Mouse (Mus musculus): Measurements from ENCODE around the gene Ttll13. TPM values are rescaled to one million over a fixed set of nuclear protein-coding genes. Genes with fewer than 3 reads are reported as not detected.

The Ttll13 gene
- polyA plus RNA-seq (2012; fragmentation: generic; extraction: Trizol): under 1 TPM; 0.02 to 0.85 TPM

GRCm38 (mm10) chr7:80246148-80246721, at the start of gene Ttll13:
Ttll13 (plus strand) TSS chr7:80246376.

GRCm38 (mm10) chr7:80232489-80233029, 13.6 kb upstream of the Ttll13 start, which contains the start of the genes Cib1 and Gdpgp1:
Cib1 (minus strand) TSS chr7:80232813.
Gdpgp1 (plus strand) TSS chr7:80232865.

GRCm38 (mm10) chr7:80260625-80261371, 14.6 kb downstream of the Ttll13 start, which contains the start of gene Ngrn:
Ngrn (plus strand) TSS chr7:80261215.

GRCm38 (mm10) chr7:80268897-80269750, 22.9 kb downstream of the Ttll13 start, which contains the start of gene Vps33b:
Vps33b (plus strand) TSS chr7:80269649.

GRCm38 (mm10) chr7:80294062-80294763, 48.0 kb downstream of the Ttll13 start, which contains the start of gene Prc1:
Prc1 (plus strand) TSS chr7:80294450.

Other genes starting within 250 kb of the Ttll13 start
- 1 to 10 TPM; 2.2 to 8.9 TPM for gene Zfp710, start 221.6 kb upstream of the Ttll13 start, polyA plus RNA-seq (2012; fragmentation: generic; extraction: Trizol)
- gene Idh2, start 131.0 kb upstream of the Ttll13 start, polyA plus RNA-seq (2012; fragmentation: generic; extraction: Trizol): 100 to 1,000 TPM; 125 to 228 TPM
- 10 to 100 TPM in 1 of 2 experiments, 1 to 10 TPM in 1; 3.0 to 16.2 TPM for gene Sema4b, start 59.5 kb upstream of the Ttll13 start, polyA plus RNA-seq (2012; fragmentation: generic; extraction: Trizol)
- 100 to 1,000 TPM in 1 of 2 experiments, 10 to 100 TPM in 1; 74.6 to 126 TPM for gene Cib1, start 13.6 kb upstream of the Ttll13 start, polyA plus RNA-seq (2012; fragmentation: generic; extraction: Trizol)
- under 1 TPM; 0.25 to 0.87 TPM for gene Gdpgp1, start 13.5 kb upstream of the Ttll13 start, polyA plus RNA-seq (2012; fragmentation: generic; extraction: Trizol)
- gene Ngrn, start 14.8 kb downstream of the Ttll13 start, polyA plus RNA-seq (2012; fragmentation: generic; extraction: Trizol): 10 to 100 TPM in 1 of 2 experiments, 1 to 10 TPM in 1; 8.6 to 32.7 TPM
- 1 to 10 TPM in 1 of 2 experiments, under 1 TPM in 1; 0.70 to 6.3 TPM for gene Vps33b, start 23.3 kb downstream of the Ttll13 start, polyA plus RNA-seq (2012; fragmentation: generic; extraction: Trizol)
- 10 to 100 TPM in 1 of 2 experiments, 1 to 10 TPM in 1; 4.9 to 55.9 TPM for gene Prc1, start 48.1 kb downstream of the Ttll13 start, polyA plus RNA-seq (2012; fragmentation: generic; extraction: Trizol)
- 1 to 10 TPM; 1.6 to 3.4 TPM for gene Rccd1, start 78.1 kb downstream of the Ttll13 start, polyA plus RNA-seq (2012; fragmentation: generic; extraction: Trizol)
- gene Unc45a, start 94.6 kb downstream of the Ttll13 start, polyA plus RNA-seq (2012; fragmentation: generic; extraction: Trizol): 10 to 100 TPM; 17.4 to 26.2 TPM
- gene Hddc3, start 96.7 kb downstream of the Ttll13 start, polyA plus RNA-seq (2012; fragmentation: generic; extraction: Trizol): 10 to 100 TPM; 14.2 to 69.1 TPM
- 10 to 100 TPM in 1 of 2 experiments, 1 to 10 TPM in 1; 1.4 to 35.0 TPM for gene Man2a2, start 125.0 kb downstream of the Ttll13 start, polyA plus RNA-seq (2012; fragmentation: generic; extraction: Trizol)
- 1 to 10 TPM in 1 of 2 experiments, under 1 TPM in 1; 0.11 to 1.1 TPM for gene Fes, start 141.6 kb downstream of the Ttll13 start, polyA plus RNA-seq (2012; fragmentation: generic; extraction: Trizol)
- 10 to 100 TPM; 12.8 to 50.9 TPM for gene Furin, start 159.1 kb downstream of the Ttll13 start, polyA plus RNA-seq (2012; fragmentation: generic; extraction: Trizol)